Comparison of ENCODE assay signal across 7 mouse cellular contexts in genomic region chr19:11819143-11819700, GRCm38 (mm10). TPM values are rescaled to one million over a fixed set of nuclear protein-coding genes. Genes with fewer than 3 reads are reported as not detected.
DNase-seq lines count a peak whose midpoint lies in the region; ATAC-seq and TF ChIP-seq lines count a peak whose summit lies in the region.

Gene Stx3, minus strand, starts transcription at chr19:11819403.

- under 1% methylated on average over 20 of the region's 20 CpGs for WGBS in forebrain, embryonic 15.5 days
- WGBS in neural tube, embryonic 12.5 days = under 1% methylated on average over 20 of the region's 20 CpGs

- DNase-seq in left cerebral cortex, adult 2 months (ENCODE audit: extremely low spot score in 1 of 2, low spot score in 2 of 2) = no peak
- no peak for DNase-seq in left cerebral cortex, adult 9 months (ENCODE audit: low spot score in 2 of 2)
- no peak for DNase-seq in brain, embryonic 14.5 days (ENCODE audit: low read depth)
- DNase-seq in left cerebral cortex, postnatal 4 days = no peak
- no peak for DNase-seq in T-cell, adult 2 months (ENCODE audit: low spot score)

- H3K27ac ChIP-seq in left cerebral cortex, adult 2 months = peak within 1 kb of the TSS; percentile 89
- H3K27ac ChIP-seq in forebrain, embryonic 15.5 days (replicated peaks) = no peak within 1 kb of the TSS
- H3K27ac ChIP-seq in neural tube, embryonic 12.5 days = no peak within 1 kb of the TSS

- no peaks in the 10 kb centered on the region for H3K9me3 ChIP-seq in forebrain, embryonic 15.5 days
- H3K9me3 ChIP-seq in neural tube, embryonic 12.5 days = no peaks in the 10 kb centered on the region

- H3K4me3 ChIP-seq in left cerebral cortex, adult 2 months = peak within 1 kb of the TSS; percentile 87
- H3K4me3 ChIP-seq in forebrain, embryonic 15.5 days = peak within 1 kb of the TSS; percentile 77
- peak within 1 kb of the TSS; percentile 59 for H3K4me3 ChIP-seq in neural tube, embryonic 12.5 days

- H3K4me1 ChIP-seq in forebrain, embryonic 15.5 days = peaks cover 19% of the 10 kb centered on the region
- peaks cover 11% of the 10 kb centered on the region for H3K4me1 ChIP-seq in neural tube, embryonic 12.5 days

- H3K36me3 ChIP-seq in forebrain, embryonic 15.5 days = no peaks in the 10 kb centered on the region
- H3K36me3 ChIP-seq in neural tube, embryonic 12.5 days = no peaks in the 10 kb centered on the region

- H3K27me3 ChIP-seq in forebrain, embryonic 15.5 days = peaks cover 30% of the 10 kb centered on the region
- peaks cover 43% of the 10 kb centered on the region for H3K27me3 ChIP-seq in neural tube, embryonic 12.5 days (replicated peaks)

- no peak for ATAC-seq in forebrain, embryonic 15.5 days (replicated peaks)
- no peak for ATAC-seq in neural tube, embryonic 12.5 days (ENCODE audit: low FRiP score, low read depth)

- intact Hi-C loops in left cerebral cortex, adult 2 months (cut with DNase I) = loop anchor here (2.0 to 5.0 kb wide), 2 partner anchors 42 to 193 kb away; no protein-coding TSS in a partner anchor
- intact Hi-C loops in left cerebral cortex, postnatal 4 days (cut with DNase I) = no loop called here

- H3K4me2 ChIP-seq in forebrain, embryonic 15.5 days (replicated peaks) = peak within 1 kb of the TSS; percentile 98
- H3K4me2 ChIP-seq in neural tube, embryonic 12.5 days (replicated peaks) = peak within 1 kb of the TSS; percentile 98

- H3K9ac ChIP-seq in forebrain, embryonic 15.5 days (replicated peaks) = peak within 1 kb of the TSS; percentile 71
- H3K9ac ChIP-seq in neural tube, embryonic 12.5 days = peak within 1 kb of the TSS; percentile 64

- TF ChIP-seq CTCF in left cerebral cortex, adult 2 months (IDR thresholded peaks at IDR 0.05) = no peak
- TF ChIP-seq CTCF in brain, embryonic 14.5 days (IDR thresholded peaks at IDR 0.05; ENCODE audit: borderline replicate concordance, extremely low read depth, insufficient read depth, insufficient read length) = no peak

- TF ChIP-seq POLR2A in brain, embryonic 14.5 days (IDR thresholded peaks at IDR 0.05; ENCODE audit: borderline replicate concordance, extremely low read depth, insufficient read depth, insufficient read length, poor library complexity, severe bottlenecking) = no peak

RNA-seq across cellular contexts. Expression of gene Stx3, which starts in this region (rescaled TPM):
- 10 to 100 TPM; 30.9 to 31.4 TPM for total RNA-seq in left cerebral cortex, adult 2 months (2021)
- polyA plus RNA-seq in brain, embryonic 14.5 days (2012; rRNA removed) = 29.7 and 35.7 TPM in 2 replicates
- 11.8 and 13.2 TPM in 2 replicates for polyA plus RNA-seq in forebrain, embryonic 15.5 days (2015; fragmentation: Nextera tagmentation; extraction: Ambion mirVana)
- total RNA-seq in left cerebral cortex, postnatal 4 days (2021) = 10 to 100 TPM; 20.0 to 22.9 TPM
- polyA plus RNA-seq in neural tube, embryonic 12.5 days (2016; fragmentation: Nextera tagmentation; extraction: Ambion mirVana) = 4.7 and 4.9 TPM in 2 replicates
